Mouse (Mus musculus) heart, postnatal 0 days (tissue): ENCODE results near the gene Lrrc7.

Source experiments
- CTCF ChIP-seq: IDR thresholded peaks from 2 replicates; pipeline ENCODE4 v1.5.1; 2016; ENCODE audit warnings: antibody characterized with exemption, control low read depth, low read depth
- EP300 ChIP-seq: IDR thresholded peaks from 2 replicates; pipeline ENCODE4 v1.6.1; 2016; ENCODE audit warnings: antibody characterized with exemption, low read depth

DNA sequence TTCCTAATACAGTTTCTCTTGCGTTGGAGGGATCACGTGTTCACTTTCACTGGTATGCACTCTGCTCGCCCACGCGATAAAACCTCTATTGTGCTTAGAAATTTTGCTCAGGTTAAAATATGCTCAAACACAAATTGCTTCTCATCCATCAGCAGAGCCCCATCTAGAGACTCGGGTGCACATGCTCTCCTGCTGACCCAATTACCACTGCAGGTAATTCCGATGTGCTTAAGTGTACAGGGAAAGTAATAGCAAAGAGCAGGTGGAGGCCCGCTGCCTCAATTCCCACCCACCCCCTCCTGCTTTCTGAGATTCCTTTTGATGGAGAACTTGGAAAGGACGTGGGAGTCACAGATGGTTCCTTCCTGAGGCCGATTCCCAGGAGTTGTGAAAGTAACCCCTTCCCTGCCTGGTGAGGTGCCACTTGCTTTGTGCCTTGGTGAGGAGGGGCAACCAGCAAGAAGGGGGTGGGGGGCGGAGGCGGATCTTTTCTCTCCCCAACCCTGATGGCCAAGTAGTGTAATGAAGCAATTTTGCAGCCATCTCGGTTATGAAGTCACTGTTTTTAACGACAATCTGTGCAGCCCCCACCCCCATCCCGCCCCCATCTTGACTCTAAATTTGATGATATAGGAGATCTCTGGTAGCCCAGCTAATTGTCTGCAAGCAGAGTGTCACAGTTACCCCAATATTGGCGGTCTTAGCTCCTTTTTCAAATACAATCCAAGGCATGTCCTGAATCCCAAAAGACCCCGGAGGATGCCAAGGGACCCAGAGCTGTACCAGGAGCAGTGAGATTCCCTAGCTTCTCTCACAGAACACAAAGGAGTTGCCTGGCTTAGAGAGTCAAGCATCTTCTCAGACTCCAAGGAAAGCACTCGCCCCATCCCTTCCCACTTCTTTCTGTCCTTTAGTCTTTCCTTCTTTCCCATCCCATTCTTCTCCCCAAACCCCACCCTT is 2.0 kb downstream of the Lrrc7 start:
- TF ChIP-seq EP300 (no peak), CTCF (no peak)
